ENCODE assay signal across 18 mouse cellular contexts in the genomic region with DNA sequence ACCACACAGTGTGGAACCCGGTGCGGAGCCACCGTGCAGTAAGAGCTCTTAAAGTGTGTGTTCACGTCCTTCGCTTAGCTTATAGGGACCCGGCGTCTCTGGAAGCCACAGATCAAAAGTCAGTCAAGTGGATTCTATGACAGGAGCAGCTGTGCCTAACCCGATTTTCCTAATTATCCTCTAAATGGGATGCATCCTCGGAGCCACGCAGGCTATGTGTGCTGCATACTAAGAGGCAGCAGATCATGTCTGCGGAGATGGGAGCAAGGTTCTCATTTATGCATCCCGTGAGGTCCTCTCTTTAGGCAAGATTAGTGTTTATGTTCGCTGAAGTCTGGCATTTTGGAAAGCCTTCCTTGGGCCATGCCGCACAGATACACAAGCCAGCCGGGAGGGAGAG. TPM values are rescaled to one million over a fixed set of nuclear protein-coding genes. Genes with fewer than 3 reads are reported as not detected.
DNase-seq lines count a peak whose midpoint lies in the region; ATAC-seq and TF ChIP-seq lines count a peak whose summit lies in the region.
"Had no signal": no experiment of that assay in that cellular context is flagged by ENCODE, and none has a peak within 500 bp of the region (broad histone marks: within the 10 kb centered on the region; RNA-seq: fewer than 3 reads in every experiment).

No protein-coding gene starts in this region.

- peaks cover 62% of the 10 kb centered on the region for H3K4me1 ChIP-seq in embryonic facial prominence, embryonic 10.5 days
- H3K4me1 ChIP-seq in forebrain, embryonic 16.5 days (replicated peaks; ENCODE audit: control insufficient read depth, insufficient read depth, low read length): peaks cover 39% of the 10 kb centered on the region
- peaks cover 30% of the 10 kb centered on the region for H3K4me1 ChIP-seq in hindbrain, embryonic 16.5 days (ENCODE audit: control insufficient read depth, insufficient read depth, low read depth, low read length)
- peaks cover 42% of the 10 kb centered on the region for H3K4me1 ChIP-seq in midbrain, embryonic 16.5 days (ENCODE audit: control insufficient read depth, insufficient read depth, low read length)
- no peaks in the 10 kb centered on the region for H3K4me1 ChIP-seq in thymus, adult 2 months (replicated peaks; ENCODE audit: control insufficient read depth, insufficient read depth, low read length)

- H3K4me2 ChIP-seq in forebrain, embryonic 16.5 days (ENCODE audit: low read length): no peak overlapping the region
- H3K4me2 ChIP-seq in hindbrain, embryonic 16.5 days (ENCODE audit: low read length): peak overlapping the region; percentile 16
- no peak overlapping the region; the same call in 1 of the 2 replicates for H3K4me2 ChIP-seq in midbrain, embryonic 16.5 days (ENCODE audit: low read length)
- H3K4me2 ChIP-seq: embryonic facial prominence, embryonic 13.5 days; limb, embryonic 13.5 days; liver, embryonic 15.5 days had no signal

- 0 out of 2 replicates have a peak overlapping the region, but pooled peaks have one; percentile 26 for H3K27ac ChIP-seq in embryonic facial prominence, embryonic 10.5 days (replicated peaks)
- H3K27ac ChIP-seq in forebrain, embryonic 16.5 days (ENCODE audit: low read length): peak overlapping the region; percentile 66
- H3K27ac ChIP-seq in hindbrain, embryonic 16.5 days (ENCODE audit: low read depth, low read length): peak overlapping the region; percentile 57
- peak overlapping the region; percentile 76 for H3K27ac ChIP-seq in midbrain, embryonic 16.5 days (ENCODE audit: low read length)
- no peak overlapping the region for H3K27ac ChIP-seq in thymus, adult 2 months (ENCODE audit: control insufficient read depth, insufficient read depth, low read length)
- H3K27ac ChIP-seq: embryonic facial prominence, embryonic 13.5 days; limb, embryonic 13.5 days; liver, embryonic 15.5 days had no signal

- no peaks in the 10 kb centered on the region for H3K9me3 ChIP-seq in embryonic facial prominence, embryonic 10.5 days
- no peaks in the 10 kb centered on the region for H3K9me3 ChIP-seq in forebrain, embryonic 16.5 days (ENCODE audit: control insufficient read depth, low read length)
- no peaks in the 10 kb centered on the region for H3K9me3 ChIP-seq in hindbrain, embryonic 16.5 days (ENCODE audit: control insufficient read depth, low read length)
- H3K9me3 ChIP-seq in midbrain, embryonic 16.5 days (replicated peaks; ENCODE audit: control insufficient read depth, low read length, poor library complexity, severe bottlenecking): no peaks in the 10 kb centered on the region
- H3K9me3 ChIP-seq: embryonic facial prominence, embryonic 13.5 days; limb, embryonic 13.5 days; liver, embryonic 15.5 days had no signal

- WGBS in embryonic facial prominence, embryonic 10.5 days: 79% methylated on average over 15 of the region's 15 CpGs
- WGBS in forebrain, embryonic 16.5 days: 32% methylated on average over 15 of the region's 15 CpGs
- WGBS in hindbrain, embryonic 16.5 days: 32% methylated on average over 15 of the region's 15 CpGs
- 12% methylated on average over 15 of the region's 15 CpGs for WGBS in midbrain, embryonic 16.5 days
- 98% methylated on average over 15 of the region's 15 CpGs for WGBS in thymus, adult 2 months

- peak; percentile 66 for ATAC-seq in forebrain, embryonic 16.5 days
- ATAC-seq in hindbrain, embryonic 16.5 days: peak; percentile 46; the same call in 1 of the 2 replicates
- peak; percentile 55 for ATAC-seq in midbrain, embryonic 16.5 days
- ATAC-seq in activated CD4-positive, CD25-positive, alpha-beta regulatory T cell, adult 4 months: no peak
- ATAC-seq: lung, postnatal 0 days had no signal

- no peak overlapping the region; the same call in 1 of the 2 replicates for H3K9ac ChIP-seq in forebrain, embryonic 16.5 days (replicated peaks; ENCODE audit: low read depth, low read length)
- H3K9ac ChIP-seq in hindbrain, embryonic 16.5 days (ENCODE audit: low read depth, low read length): no peak overlapping the region
- H3K9ac ChIP-seq in midbrain, embryonic 16.5 days (ENCODE audit: low read depth, low read length): no peak overlapping the region
- H3K9ac ChIP-seq: embryonic facial prominence, embryonic 13.5 days; limb, embryonic 13.5 days; liver, embryonic 15.5 days had no signal

- H3K27me3 ChIP-seq in embryonic facial prominence, embryonic 10.5 days (replicated peaks; ENCODE audit: low read depth, poor library complexity, severe bottlenecking): peaks cover 27% of the 10 kb centered on the region
- no peaks in the 10 kb centered on the region for H3K27me3 ChIP-seq in forebrain, embryonic 16.5 days (replicated peaks; ENCODE audit: control insufficient read depth, insufficient read depth, low read length)
- no peaks in the 10 kb centered on the region for H3K27me3 ChIP-seq in hindbrain, embryonic 16.5 days (replicated peaks; ENCODE audit: control insufficient read depth, insufficient read depth, low read length)
- H3K27me3 ChIP-seq in midbrain, embryonic 16.5 days (ENCODE audit: control insufficient read depth, insufficient read depth, low read depth, low read length): no peaks in the 10 kb centered on the region
- peaks cover 4% of the 10 kb centered on the region; the same call in 1 of the 2 replicates for H3K27me3 ChIP-seq in thymus, adult 2 months (ENCODE audit: control insufficient read depth, insufficient read depth, low read length)

- H3K4me3 ChIP-seq in embryonic facial prominence, embryonic 10.5 days: no peak overlapping the region
- no peak overlapping the region for H3K4me3 ChIP-seq in forebrain, embryonic 16.5 days (replicated peaks; ENCODE audit: low read length)
- no peak overlapping the region for H3K4me3 ChIP-seq in hindbrain, embryonic 16.5 days (ENCODE audit: low read length)
- no peak overlapping the region for H3K4me3 ChIP-seq in midbrain, embryonic 16.5 days (ENCODE audit: low read depth, low read length)
- H3K4me3 ChIP-seq in thymus, adult 2 months (ENCODE audit: control insufficient read depth, insufficient read depth, low read length): no peak overlapping the region
- H3K4me3 ChIP-seq: embryonic facial prominence, embryonic 13.5 days; limb, embryonic 13.5 days; liver, embryonic 15.5 days; myocyte had no signal

- TF ChIP-seq CTCF in thymus, adult 2 months (IDR thresholded peaks at IDR 0.05; ENCODE audit: borderline replicate concordance, control insufficient read depth, extremely low read depth, insufficient read depth, low read length, poor library complexity): no peak

- no peaks in the 10 kb centered on the region for H3K36me3 ChIP-seq in embryonic facial prominence, embryonic 10.5 days (replicated peaks)
- H3K36me3 ChIP-seq in forebrain, embryonic 16.5 days (ENCODE audit: control insufficient read depth, insufficient read depth): no peaks in the 10 kb centered on the region
- no peaks in the 10 kb centered on the region for H3K36me3 ChIP-seq in hindbrain, embryonic 16.5 days (ENCODE audit: control insufficient read depth, insufficient read depth, low read length)
- no peaks in the 10 kb centered on the region for H3K36me3 ChIP-seq in midbrain, embryonic 16.5 days (ENCODE audit: control insufficient read depth, insufficient read depth, low read length)
- H3K36me3 ChIP-seq in thymus, adult 2 months (ENCODE audit: control insufficient read depth, insufficient read depth, low read length): no peaks in the 10 kb centered on the region
- H3K36me3 ChIP-seq: embryonic facial prominence, embryonic 13.5 days; limb, embryonic 13.5 days; liver, embryonic 15.5 days had no signal

- no peak for TF ChIP-seq POLR2A in thymus, adult 2 months (IDR thresholded peaks at IDR 0.05; ENCODE audit: control insufficient read depth, extremely low read depth, insufficient read depth, low read length, poor library complexity)

- DNase-seq in embryonic facial prominence, embryonic 10.5 days (ENCODE audit: low spot score): no peak
- DNase-seq in thymus, adult 2 months: no peak
- no peak for DNase-seq in right cerebral cortex, postnatal 4 days
- no peak for DNase-seq in right cerebral cortex, adult 2 months (ENCODE audit: low spot score in 2 of 2)
- DNase-seq: cerebellum, adult 11 months; gastrocnemius, postnatal 10 days; heart, adult 18-20 months; kidney, adult 2 months; kidney, postnatal 14 days had no signal

RNA-seq across cellular contexts. Expression of a gene that starts 4.9 kb away (rescaled TPM):
- 7.1 and 8.4 TPM in 2 replicates for polyA plus RNA-seq in embryonic facial prominence, embryonic 10.5 days (2016; fragmentation: Nextera tagmentation; extraction: Ambion mirVana)
- polyA plus RNA-seq in forebrain, embryonic 16.5 days (2015; fragmentation: Nextera tagmentation; extraction: Ambion mirVana): 2.2 and 2.8 TPM in 2 replicates
- polyA plus RNA-seq in hindbrain, embryonic 16.5 days (2015; fragmentation: Nextera tagmentation; extraction: Ambion mirVana): 4.3 and 4.8 TPM in 2 replicates
- polyA plus RNA-seq in midbrain, embryonic 16.5 days (2015; fragmentation: Nextera tagmentation; extraction: Ambion mirVana): 4.3 and 4.7 TPM in 2 replicates
- polyA plus RNA-seq in activated CD4-positive, CD25-positive, alpha-beta regulatory T cell, adult 4 months (2017; shearing (Covaris generic)): 1 to 10 TPM in 1 of 2 experiments, not detected in 1; 1.9 TPM
- 3.3 and 6.8 TPM in 2 replicates for polyA plus RNA-seq in thymus, adult 2 months (2012; rRNA removed)

RNA-seq across cellular contexts. Expression of a gene that starts 34.9 kb away (rescaled TPM):
- 113 TPM in 2 replicates for polyA plus RNA-seq in embryonic facial prominence, embryonic 10.5 days (2016; fragmentation: Nextera tagmentation; extraction: Ambion mirVana)
- polyA plus RNA-seq in forebrain, embryonic 16.5 days (2015; fragmentation: Nextera tagmentation; extraction: Ambion mirVana): 88.5 and 91.8 TPM in 2 replicates
- polyA plus RNA-seq in hindbrain, embryonic 16.5 days (2015; fragmentation: Nextera tagmentation; extraction: Ambion mirVana): 94.4 and 95.3 TPM in 2 replicates
- 90.6 and 93.8 TPM in 2 replicates for polyA plus RNA-seq in midbrain, embryonic 16.5 days (2015; fragmentation: Nextera tagmentation; extraction: Ambion mirVana)
- 10 to 100 TPM; 44.6 to 47.6 TPM for polyA plus RNA-seq in activated CD4-positive, CD25-positive, alpha-beta regulatory T cell, adult 4 months (2017; shearing (Covaris generic))
- polyA plus RNA-seq in thymus, adult 2 months (2012; rRNA removed): 14.5 and 15.2 TPM in 2 replicates

RNA-seq across cellular contexts. Expression of a gene that starts 59.3 kb away (rescaled TPM):
- 0.89 and 1.5 TPM in 2 replicates for polyA plus RNA-seq in embryonic facial prominence, embryonic 10.5 days (2016; fragmentation: Nextera tagmentation; extraction: Ambion mirVana)
- 5.1 and 5.3 TPM in 2 replicates for polyA plus RNA-seq in forebrain, embryonic 16.5 days (2015; fragmentation: Nextera tagmentation; extraction: Ambion mirVana)
- polyA plus RNA-seq in hindbrain, embryonic 16.5 days (2015; fragmentation: Nextera tagmentation; extraction: Ambion mirVana): 6.0 and 6.4 TPM in 2 replicates
- 7.0 and 7.1 TPM in 2 replicates for polyA plus RNA-seq in midbrain, embryonic 16.5 days (2015; fragmentation: Nextera tagmentation; extraction: Ambion mirVana)
- polyA plus RNA-seq in activated CD4-positive, CD25-positive, alpha-beta regulatory T cell, adult 4 months (2017; shearing (Covaris generic)): not detected
- 35.3 and 39.4 TPM in 2 replicates for polyA plus RNA-seq in thymus, adult 2 months (2012; rRNA removed)
